Mouse (Mus musculus): Measurements from ENCODE around the gene Prkcq.

DNA sequence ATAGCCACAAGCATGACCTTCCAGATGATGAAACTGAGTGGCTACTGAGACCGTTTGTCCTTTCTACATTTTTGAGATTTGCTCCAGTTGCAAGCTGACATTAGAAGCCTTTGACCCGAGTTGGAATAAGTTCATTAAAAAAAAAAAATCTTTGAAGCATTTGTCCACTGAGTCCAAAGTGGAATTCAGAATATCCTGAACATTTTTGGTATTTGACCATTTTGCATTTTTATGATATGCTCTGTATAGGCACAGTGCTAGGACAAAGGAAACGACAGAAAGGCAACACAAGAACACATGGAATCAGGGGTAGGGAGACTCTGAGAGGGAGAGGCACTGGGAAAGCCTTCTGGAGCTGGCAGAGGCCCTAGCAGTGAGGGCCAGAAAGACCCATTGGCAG, 9.2 kb upstream of the Prkcq start:
- TF ChIP-seq POLR2A (IDR thresholded peaks at IDR 0.05; ENCODE audit: borderline replicate concordance, extremely low read depth, low read depth, low read length) = no peak
- no peak for TF ChIP-seq CTCF (IDR thresholded peaks at IDR 0.05; ENCODE audit: insufficient read depth, low read length)
